Mouse (Mus musculus) adipocyte (in vitro differentiated cells): ENCODE measurements at regions not wholly inside any gene's neighbourhood (a gene's known extent, or its start where the extent isn't known, plus 50 kb on each side); places are given as distances from the start of the nearest gene placed in this dataset.

Source experiments
- DNase-seq: peaks from one replicate; pipeline ENCODE4 v3.0.0-alpha.2; 2016; ENCODE audit warnings: low spot score

GRCm38 (mm10) chr2:117913846-117914245 is 197.8 kb upstream of the Thbs1 start:
- DNase-seq = no peak

GRCm38 (mm10) chr2:117915821-117916220 is 195.9 kb upstream of the Thbs1 start:
- no peak for DNase-seq

GRCm38 (mm10) chr2:117917181-117917580 is 194.5 kb upstream of the Thbs1 start:
- DNase-seq = no peak

GRCm38 (mm10) chr2:117924877-117925276 is 186.8 kb upstream of the Thbs1 start:
- no peak for DNase-seq

GRCm38 (mm10) chr2:117925412-117925811 is 186.3 kb upstream of the Thbs1 start:
- no peak for DNase-seq

- no peak for DNase-seq
These were observed 183.6 kb upstream of the Thbs1 start for GRCm38 (mm10) chr2:117928062-117928461.

- no peak for DNase-seq
These were observed 182.1 kb upstream of the Thbs1 start for GRCm38 (mm10) chr2:117929586-117929985.

GRCm38 (mm10) chr2:117930895-117931537 is 180.7 kb upstream of the Thbs1 start:
- no peak for DNase-seq

GRCm38 (mm10) chr2:117936590-117936989 is 175.1 kb upstream of the Thbs1 start:
- no peak for DNase-seq

GRCm38 (mm10) chr2:117938283-117939049 is 173.2 kb upstream of the Thbs1 start:
- no peak for DNase-seq

- no peak for DNase-seq
These were observed 170.1 kb upstream of the Thbs1 start for GRCm38 (mm10) chr2:117941517-117942096.

- no peak for DNase-seq
These were observed 168.0 kb upstream of the Thbs1 start for GRCm38 (mm10) chr2:117943666-117944065.

GRCm38 (mm10) chr2:117944325-117944724 is 167.4 kb upstream of the Thbs1 start:
- no peak for DNase-seq

- DNase-seq = no peak
These were observed 166.7 kb upstream of the Thbs1 start for GRCm38 (mm10) chr2:117944942-117945341.

GRCm38 (mm10) chr2:117950431-117951336 is 161.0 kb upstream of the Thbs1 start:
- no peak for DNase-seq

GRCm38 (mm10) chr2:117951337-117951718 is 160.3 kb upstream of the Thbs1 start:
- no peak for DNase-seq

GRCm38 (mm10) chr2:117958737-117959136 is 152.9 kb upstream of the Thbs1 start:
- DNase-seq = peak; percentile 30

- peak; percentile 46 for DNase-seq
These were observed 152.2 kb upstream of the Thbs1 start for GRCm38 (mm10) chr2:117959440-117959839.

- DNase-seq = no peak
These were observed 149.1 kb upstream of the Thbs1 start for GRCm38 (mm10) chr2:117962531-117962930.

GRCm38 (mm10) chr2:117963526-117963925 is 148.2 kb upstream of the Thbs1 start:
- DNase-seq = no peak

GRCm38 (mm10) chr2:117965758-117966157 is 145.9 kb upstream of the Thbs1 start:
- DNase-seq = no peak

GRCm38 (mm10) chr2:117968731-117969130 is 142.9 kb upstream of the Thbs1 start:
- no peak for DNase-seq
